Mouse (Mus musculus) intestine, embryonic 16.5 days (tissue): ENCODE measurements around the gene Zeb2. TPM values are rescaled to one million over a fixed set of nuclear protein-coding genes. Genes with fewer than 3 reads are reported as not detected.

Experiments used
- ATAC-seq: fragments of 200-750 bp; cut with Nextera tagmentation; 2 replicates; pipeline ENCODE4 v1.8.0; 2017; ENCODE audit warnings: moderate TSS enrichment, moderate library complexity
- H3K27ac ChIP-seq: fragments of 300-500 bp; sonication (generic); 2 replicates; pipeline ENCODE4 v1.5.1; 2014; ENCODE audit warnings: mild to moderate bottlenecking, low read length
- H3K27me3 ChIP-seq: fragments of 300-500 bp; sonication (generic); replicated peaks from 2 replicates; pipeline ENCODE4 v1.6.1; 2014; ENCODE audit warnings: low read length, control low read depth, mixed read lengths; ENCODE audit not compliant: control insufficient read depth, insufficient read depth
- H3K36me3 ChIP-seq: fragments of 300-500 bp; sonication (generic); 2 replicates; pipeline ENCODE4 v1.6.1; 2014; ENCODE audit warnings: low read length, control low read depth; ENCODE audit not compliant: control insufficient read depth, insufficient read depth
- H3K4me1 ChIP-seq: fragments of 300-500 bp; sonication (generic); 2 replicates; pipeline ENCODE4 v1.6.1; 2014; ENCODE audit warnings: low read length, control low read depth, mixed read lengths; ENCODE audit not compliant: control insufficient read depth, insufficient read depth
- H3K4me2 ChIP-seq: fragments of 300-500 bp; sonication (generic); 2 replicates; pipeline ENCODE4 v1.6.1; 2014; ENCODE audit warnings: low read depth, low read length, control low read depth
- H3K4me3 ChIP-seq: fragments of 300-500 bp; sonication (generic); 2 replicates; pipeline ENCODE4 v1.5.1; 2014; ENCODE audit warnings: mild to moderate bottlenecking, low read length
- H3K9ac ChIP-seq: fragments of 300-500 bp; sonication (generic); 2 replicates; pipeline ENCODE4 v1.6.1; 2014; ENCODE audit warnings: low read depth, low read length
- H3K9me3 ChIP-seq: fragments of 300-500 bp; sonication (generic); 2 replicates; pipeline ENCODE4 v1.6.1; 2016; ENCODE audit warnings: low read length, control low read depth; ENCODE audit not compliant: control insufficient read depth
- WGBS: fragments of 180-500 bp; shearing (Covaris S2); extraction: QIAGEN DNeasy Blood & Tissue Kit; methylation state at CpG from one replicate; pipeline ENCODE4 v1.1.7; 2014; 5-methylcytosine and 5-hydroxymethylcytosine counted together
- polyA plus RNA-seq: library from polyadenylated mRNA; unstranded; fragments of >200 nt; fragmentation: Nextera tagmentation; extraction: Ambion mirVana; gene quantifications from 2 replicates; pipeline ENCODE4 v1.2.1, GENCODE M21; 2015

Gene Zeb2
- polyA plus RNA-seq, 1 experiment from 2014 or later = 30.9 TPM

DNA sequence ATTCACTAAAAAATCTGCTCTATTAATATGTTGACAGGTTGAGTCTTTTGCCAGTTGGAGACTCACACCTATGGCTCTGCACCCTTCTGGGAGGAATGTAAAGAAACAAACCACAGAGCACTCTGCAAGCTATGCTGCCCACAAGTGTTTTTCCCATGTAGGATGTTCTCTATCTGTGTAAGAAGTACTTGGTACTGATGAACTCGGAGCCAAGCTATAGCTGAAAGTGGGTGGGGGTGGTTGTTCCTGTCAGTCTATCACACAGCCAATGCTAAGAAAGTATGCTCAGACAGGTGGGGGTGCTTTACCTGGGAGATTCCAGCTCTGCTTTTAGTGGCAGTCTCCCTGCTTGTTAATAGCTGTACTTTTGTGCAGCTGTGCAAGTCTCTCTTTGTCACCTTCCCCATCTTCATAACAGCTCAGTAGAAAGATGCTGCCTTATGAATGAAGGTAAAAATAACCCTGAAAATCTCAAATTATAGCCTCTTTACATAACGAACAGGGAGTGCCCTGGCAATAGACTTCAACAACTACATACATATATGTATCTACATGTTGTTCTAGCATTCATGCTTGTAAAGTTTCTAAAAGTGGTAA is 22.7 kb downstream of the Zeb2 start:
- H3K4me1 ChIP-seq = peaks cover 5% of the 10 kb centered on the region; the same call in 1 of the 2 replicates
- H3K4me2 ChIP-seq = no peak overlapping the region
- ATAC-seq = no peak
- no peak overlapping the region for H3K4me3 ChIP-seq
- no peaks in the 10 kb centered on the region for H3K9me3 ChIP-seq
- no peak overlapping the region for H3K9ac ChIP-seq
- H3K27ac ChIP-seq = no peak overlapping the region
- no peaks in the 10 kb centered on the region for H3K27me3 ChIP-seq
- 72% methylated on average over 2 of the region's 2 CpGs for WGBS
- H3K36me3 ChIP-seq = no peaks in the 10 kb centered on the region

DNA sequence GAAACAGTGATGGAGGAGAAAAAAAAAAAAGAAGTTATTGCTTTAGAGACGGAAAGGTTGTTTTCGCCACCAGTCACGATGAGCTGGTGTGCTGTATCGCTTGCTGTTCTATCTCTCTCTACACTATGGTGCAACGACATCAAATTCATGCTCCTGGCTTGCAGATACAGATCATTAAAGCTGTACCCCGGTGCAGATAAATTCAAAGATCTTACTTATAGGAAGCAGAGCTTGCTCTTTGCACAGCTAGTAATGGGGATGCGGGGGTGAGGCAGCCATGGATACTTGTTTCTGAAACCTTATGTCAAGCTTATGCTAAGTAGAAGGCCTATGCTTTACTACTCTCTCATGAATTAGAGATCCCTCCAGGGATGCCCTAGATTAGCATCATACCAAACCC is 23.7 kb downstream of the Zeb2 start:
- 89% methylated on average over 7 of the region's 7 CpGs for WGBS
- no peak overlapping the region for H3K9ac ChIP-seq
- no peak overlapping the region for H3K27ac ChIP-seq
- no peak for ATAC-seq
- H3K9me3 ChIP-seq = no peaks in the 10 kb centered on the region
- no peaks in the 10 kb centered on the region for H3K36me3 ChIP-seq
- no peak overlapping the region for H3K4me2 ChIP-seq
- no peak overlapping the region for H3K4me3 ChIP-seq
- no peaks in the 10 kb centered on the region for H3K27me3 ChIP-seq
- H3K4me1 ChIP-seq = peaks cover 6% of the 10 kb centered on the region; the same call in 1 of the 2 replicates

DNA sequence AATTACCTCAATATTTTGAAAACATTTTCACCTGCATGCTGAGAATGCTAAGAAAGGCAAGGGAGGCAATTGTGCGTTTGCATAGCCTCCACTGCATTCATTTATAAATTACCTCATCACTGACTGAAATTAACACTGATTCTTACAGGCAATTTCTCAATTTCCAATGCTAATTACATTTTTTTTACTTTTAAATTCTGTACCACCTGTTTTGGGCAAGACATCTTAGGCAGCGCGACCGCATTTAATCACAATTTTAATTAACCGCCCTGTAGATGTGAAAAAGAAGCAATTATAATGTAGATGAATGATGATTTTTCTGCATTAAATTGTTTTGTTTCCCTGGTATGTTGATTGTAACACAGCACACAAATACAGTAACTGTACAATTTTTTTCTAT is 24.5 kb downstream of the Zeb2 start:
- no peak for ATAC-seq
- Histone ChIP-seq H3K36me3 (no peaks in the 10 kb centered on the region), H3K9ac (no peak overlapping the region), H3K27me3 (no peaks in the 10 kb centered on the region), H3K4me2 (no peak overlapping the region), H3K4me3 (no peak overlapping the region), H3K27ac (no peak overlapping the region), H3K4me1 (0 out of 2 replicates have a peak, but pooled peaks cover 4% of the 10 kb centered on the region), H3K9me3 (no peaks in the 10 kb centered on the region)
- WGBS = 89% methylated on average over 5 of the region's 5 CpGs

DNA sequence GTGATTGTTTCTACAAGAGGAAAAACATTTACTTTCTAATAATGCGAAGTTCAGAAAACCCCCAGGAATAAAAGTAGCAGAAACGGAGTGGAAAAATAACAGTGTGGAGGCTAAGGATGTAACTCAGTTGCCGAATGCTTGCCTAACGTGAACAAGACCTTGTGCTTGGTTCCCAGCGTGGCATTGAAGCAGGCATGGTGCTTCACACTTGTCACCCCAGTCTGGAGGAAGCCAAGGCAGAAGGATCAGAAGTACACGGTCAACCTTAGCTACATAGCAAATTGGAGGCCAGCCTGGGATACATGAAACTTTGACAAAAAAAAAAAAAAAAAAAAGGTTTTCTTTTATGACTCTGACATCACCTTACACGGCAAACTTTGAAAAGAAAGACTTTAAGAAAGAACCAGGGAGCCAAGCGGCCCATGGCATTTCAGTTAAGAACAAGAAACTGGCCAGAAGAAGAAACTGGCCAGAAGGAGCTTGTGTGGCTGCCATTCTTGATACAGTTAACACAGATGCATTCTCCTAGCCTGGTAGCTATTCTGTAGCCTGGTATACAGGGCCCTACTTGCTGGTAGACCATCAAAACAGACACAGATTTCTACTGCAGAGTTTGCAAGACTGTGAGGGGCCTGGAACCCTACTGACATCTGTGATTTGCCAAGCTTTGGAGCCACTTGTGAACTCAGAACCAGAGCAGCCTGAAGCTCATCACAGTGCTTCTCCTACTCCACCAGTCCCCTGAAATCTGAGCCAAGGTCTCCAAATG is 26.5 kb downstream of the Zeb2 start:
- 86% methylated on average over 8 of the region's 8 CpGs for WGBS
- ATAC-seq = no peak
- Histone ChIP-seq H3K36me3 (no peaks in the 10 kb centered on the region), H3K4me3 (no peak overlapping the region), H3K27ac (no peak overlapping the region), H3K4me1 (0 out of 2 replicates have a peak, but pooled peaks cover 4% of the 10 kb centered on the region), H3K27me3 (no peaks in the 10 kb centered on the region), H3K9me3 (no peaks in the 10 kb centered on the region), H3K9ac (no peak overlapping the region), H3K4me2 (no peak overlapping the region)

DNA sequence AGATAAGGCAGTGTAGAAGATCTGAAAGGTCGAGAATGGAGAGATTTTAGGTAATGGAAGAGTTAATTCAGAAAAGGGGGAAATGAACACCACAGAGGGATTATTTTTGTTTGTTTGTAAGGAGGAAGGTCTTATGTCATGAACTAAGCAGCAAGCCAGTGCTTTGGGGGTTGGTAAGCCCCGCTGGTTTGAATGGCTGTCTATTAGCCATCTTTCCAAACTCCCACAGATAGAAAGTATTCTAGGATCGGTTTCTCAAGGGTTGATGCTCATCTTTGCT is 28.0 kb downstream of the Zeb2 start:
- WGBS = 69% methylated on average over 3 of the region's 3 CpGs
- no peak for ATAC-seq

DNA sequence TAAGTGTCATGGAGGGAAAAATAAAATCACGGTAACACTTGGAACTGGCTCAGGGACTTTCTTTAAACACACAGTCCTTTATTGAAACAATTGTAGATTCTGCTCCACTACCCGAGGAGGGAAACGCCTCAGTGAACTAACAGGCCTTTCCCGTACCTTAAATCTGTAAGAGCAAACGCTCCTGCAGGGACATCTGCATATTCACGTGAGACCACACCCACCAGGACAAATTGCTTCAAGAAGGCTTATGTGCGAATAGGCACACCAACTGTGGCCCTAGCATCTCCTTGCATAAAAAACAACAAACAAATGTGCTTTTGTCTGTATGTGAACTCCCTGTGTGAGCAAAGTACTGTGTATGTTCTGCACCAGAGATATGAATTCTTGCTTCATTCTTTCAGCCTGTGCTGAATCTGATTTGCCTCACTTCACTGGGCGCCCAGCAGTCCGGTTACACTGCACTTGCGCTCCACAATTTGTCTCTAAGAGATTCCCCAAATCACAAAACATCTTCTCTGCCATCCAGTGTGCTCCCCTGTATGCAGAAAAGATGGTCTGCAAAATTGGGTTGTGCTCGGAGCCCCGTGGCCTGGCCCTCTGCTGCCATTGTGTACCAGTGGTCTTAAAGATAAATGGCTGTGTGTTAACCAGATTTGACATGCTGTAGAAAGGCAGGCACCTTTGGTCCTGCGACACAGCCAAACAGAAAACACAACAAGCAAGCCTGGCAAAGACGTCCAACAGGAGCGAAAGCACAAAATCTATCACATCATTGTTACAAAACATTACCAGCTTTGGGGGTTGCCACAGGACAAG is 28.6 kb downstream of the Zeb2 start:
- 0 out of 2 replicates have a peak, but pooled peaks cover 4% of the 10 kb centered on the region for H3K4me1 ChIP-seq
- no peaks in the 10 kb centered on the region for H3K36me3 ChIP-seq
- no peak overlapping the region for H3K4me2 ChIP-seq
- WGBS = 50% methylated on average over 15 of the region's 15 CpGs
- no peaks in the 10 kb centered on the region for H3K9me3 ChIP-seq
- no peak overlapping the region for H3K27ac ChIP-seq
- no peak overlapping the region for H3K4me3 ChIP-seq
- H3K27me3 ChIP-seq = no peaks in the 10 kb centered on the region
- no peak for ATAC-seq
- H3K9ac ChIP-seq = no peak overlapping the region

More for the DNA sequence above, 28.0 kb downstream of the Zeb2 start:
- no peak overlapping the region for H3K9ac ChIP-seq
- H3K4me1 ChIP-seq = 0 out of 2 replicates have a peak, but pooled peaks cover 4% of the 10 kb centered on the region
- no peak overlapping the region for H3K4me3 ChIP-seq
- H3K27ac ChIP-seq = no peak overlapping the region
- H3K9me3 ChIP-seq = no peaks in the 10 kb centered on the region
- no peak overlapping the region for H3K4me2 ChIP-seq
- no peaks in the 10 kb centered on the region for H3K36me3 ChIP-seq
- H3K27me3 ChIP-seq = no peaks in the 10 kb centered on the region

DNA sequence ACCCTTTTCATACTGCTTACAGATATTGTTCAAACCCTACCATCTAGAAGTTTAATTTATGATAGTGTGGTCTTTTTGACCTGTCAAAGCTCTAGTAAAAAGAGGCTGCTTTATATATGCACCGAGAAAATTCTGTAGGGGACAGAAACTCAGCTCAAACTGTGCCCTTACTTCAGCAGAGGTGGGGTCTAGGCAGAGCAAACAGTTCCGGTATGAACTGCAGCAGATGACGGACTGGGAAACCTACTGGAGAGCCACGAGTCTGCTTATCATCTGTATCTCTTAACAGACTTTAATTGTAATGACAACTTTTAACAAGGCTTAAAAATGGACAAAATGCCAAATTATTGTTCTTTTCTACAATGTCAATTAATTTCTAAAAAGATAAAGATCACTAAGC is 30.0 kb downstream of the Zeb2 start:
- 41% methylated on average over 4 of the region's 4 CpGs for WGBS
- Histone ChIP-seq H3K36me3 (no peaks in the 10 kb centered on the region), H3K4me2 (no peak overlapping the region), H3K27ac (no peak overlapping the region), H3K9ac (no peak overlapping the region), H3K4me3 (no peak overlapping the region), H3K4me1 (0 out of 2 replicates have a peak, but pooled peaks cover 4% of the 10 kb centered on the region), H3K9me3 (no peaks in the 10 kb centered on the region), H3K27me3 (no peaks in the 10 kb centered on the region)
- ATAC-seq = no peak

DNA sequence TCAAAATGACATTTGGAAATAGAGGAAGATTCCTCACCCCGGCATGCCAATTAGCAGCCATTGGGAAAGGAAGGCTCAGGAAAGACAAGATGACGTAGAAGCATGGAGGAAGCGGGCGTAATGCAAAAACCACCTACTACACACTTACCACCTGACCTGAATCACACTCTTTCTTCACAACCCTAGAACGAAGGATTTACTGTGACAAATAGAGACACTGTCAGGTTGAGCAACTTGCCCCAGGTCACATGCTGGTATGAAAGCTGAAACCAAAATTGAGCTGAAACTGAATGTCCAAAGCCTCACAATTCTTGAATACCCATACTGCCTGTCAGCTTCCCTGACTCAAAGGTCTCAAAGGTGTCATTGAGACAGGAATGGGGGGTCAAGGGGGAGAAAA is 31.5 kb downstream of the Zeb2 start:
- Histone ChIP-seq H3K4me3 (no peak overlapping the region), H3K9ac (no peak overlapping the region), H3K9me3 (no peaks in the 10 kb centered on the region), H3K27me3 (no peaks in the 10 kb centered on the region), H3K27ac (no peak overlapping the region), H3K36me3 (no peaks in the 10 kb centered on the region), H3K4me1 (0 out of 2 replicates have a peak, but pooled peaks cover 4% of the 10 kb centered on the region), H3K4me2 (no peak overlapping the region)
- 87% methylated on average over 5 of the region's 5 CpGs for WGBS
- ATAC-seq = no peak

DNA sequence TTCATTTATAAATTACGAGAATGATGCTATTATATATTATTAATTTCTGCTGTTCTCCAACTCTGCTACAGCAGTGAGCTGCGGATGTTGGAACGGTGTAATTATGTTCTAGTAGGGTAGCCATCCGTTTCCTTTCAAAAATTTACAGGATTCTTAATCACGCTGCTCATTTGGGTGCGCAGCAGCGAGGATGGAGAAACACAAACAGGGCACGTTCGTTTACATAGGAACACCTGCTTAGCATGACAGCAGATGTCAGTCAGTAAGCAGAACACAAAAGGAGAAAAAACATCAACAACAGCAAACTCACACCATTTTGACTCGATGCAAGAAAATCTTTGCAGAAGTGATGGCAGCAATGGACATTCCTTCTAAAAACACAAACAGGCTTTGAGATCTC is 34.2 kb downstream of the Zeb2 start:
- H3K4me2 ChIP-seq = no peak overlapping the region
- ATAC-seq = no peak
- H3K4me1 ChIP-seq = no peaks in the 10 kb centered on the region; the same call in 1 of the 2 replicates
- no peaks in the 10 kb centered on the region for H3K9me3 ChIP-seq
- H3K27ac ChIP-seq = no peak overlapping the region
- H3K4me3 ChIP-seq = no peak overlapping the region
- H3K9ac ChIP-seq = no peak overlapping the region
- H3K36me3 ChIP-seq = no peaks in the 10 kb centered on the region
- no peaks in the 10 kb centered on the region for H3K27me3 ChIP-seq
- whole genome bisulfite sequencing = 60% methylated on average over 10 of the region's 10 CpGs
